Mouse (Mus musculus): ENCODE data around the gene Inca1. TPM values are rescaled to one million over a fixed set of nuclear protein-coding genes. Genes with fewer than 3 reads are reported as not detected.

Gene Inca1
- 1 to 10 TPM in 1 of 2 experiments, not detected in 1; 1.4 TPM for polyA plus RNA-seq (2017; shearing (Covaris generic))

DNA sequence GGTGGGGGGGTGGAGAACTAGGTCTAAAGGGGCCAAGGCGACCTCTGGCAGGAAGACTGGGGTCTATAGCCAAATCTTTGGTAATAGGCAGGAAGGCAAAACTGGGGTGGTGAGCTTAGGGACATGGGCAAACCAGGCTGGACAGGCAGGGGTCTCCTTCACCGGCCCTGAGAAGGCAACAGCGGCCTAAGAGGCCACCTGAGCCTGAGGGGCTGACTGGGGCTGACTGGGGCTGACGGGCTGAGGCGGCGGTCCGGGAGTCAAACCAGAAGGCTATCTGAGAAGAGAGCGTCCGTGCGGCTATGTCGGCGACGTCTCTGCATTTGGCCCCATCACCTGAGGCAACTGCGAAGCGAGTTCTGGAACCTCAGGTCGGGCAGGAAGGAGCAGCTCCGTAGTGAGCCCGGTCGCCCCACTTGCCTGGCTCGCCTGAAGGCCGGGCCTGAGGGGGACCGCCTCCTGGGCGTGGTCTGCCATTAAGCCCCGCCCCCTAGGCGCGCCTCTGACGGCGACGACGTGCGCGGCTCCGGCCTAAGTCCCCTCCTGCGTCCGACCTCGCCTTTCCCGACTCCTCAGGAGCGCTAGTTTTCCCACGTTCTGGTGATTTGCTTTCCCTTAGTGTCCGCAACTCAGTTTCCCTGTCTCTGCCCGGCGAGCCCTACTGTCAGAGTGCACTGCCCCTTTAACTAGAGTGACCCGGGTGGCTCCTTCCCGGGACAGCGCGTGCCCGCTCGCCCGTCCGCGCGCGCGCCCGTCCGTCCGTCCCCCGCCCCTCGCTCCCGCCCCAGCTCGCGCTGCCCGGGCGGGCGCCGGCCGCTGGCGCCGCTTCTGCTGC, at the start of gene Inca1, which contains the start of gene Kif1c:
Gene Inca1 (minus strand): TSS at position 434 of the 835 bp plus-strand sequence.
Gene Kif1c (plus strand): TSS at position 827 of the 835 bp plus-strand sequence.

DNA sequence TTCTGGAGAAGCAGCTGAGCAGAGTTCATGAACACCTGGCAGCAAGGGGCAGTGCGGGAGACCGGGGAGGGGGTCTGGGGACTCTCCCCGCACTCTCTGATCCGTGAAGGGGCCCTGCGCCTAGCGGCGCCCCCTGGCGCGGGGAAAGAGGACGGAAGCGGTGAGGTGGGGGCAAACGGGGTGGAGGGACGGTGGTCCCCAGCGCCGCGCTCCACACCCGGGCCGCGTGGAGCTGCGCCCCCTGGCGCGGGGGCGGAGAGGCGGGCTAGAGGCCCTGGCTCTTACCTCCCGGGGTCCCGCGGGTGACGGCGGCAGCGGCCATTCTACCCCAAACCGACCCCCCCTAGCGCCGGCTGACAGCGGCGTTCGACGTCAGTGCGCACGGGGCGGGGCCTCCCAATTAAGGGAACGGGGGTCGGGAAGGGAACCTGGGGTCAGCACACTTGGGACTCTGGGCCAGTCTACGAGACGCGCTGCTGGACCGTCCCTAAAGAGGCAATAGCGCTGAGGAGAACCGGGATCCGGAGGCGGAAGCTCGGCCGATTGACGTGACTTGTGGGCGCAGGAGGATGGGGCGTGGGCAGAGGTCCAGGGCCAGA, 12.3 kb downstream of the Inca1 start, which contains the start of gene Camta2:
Gene Camta2 (minus strand): TSS at position 505 of the 599 bp plus-strand sequence.

DNA sequence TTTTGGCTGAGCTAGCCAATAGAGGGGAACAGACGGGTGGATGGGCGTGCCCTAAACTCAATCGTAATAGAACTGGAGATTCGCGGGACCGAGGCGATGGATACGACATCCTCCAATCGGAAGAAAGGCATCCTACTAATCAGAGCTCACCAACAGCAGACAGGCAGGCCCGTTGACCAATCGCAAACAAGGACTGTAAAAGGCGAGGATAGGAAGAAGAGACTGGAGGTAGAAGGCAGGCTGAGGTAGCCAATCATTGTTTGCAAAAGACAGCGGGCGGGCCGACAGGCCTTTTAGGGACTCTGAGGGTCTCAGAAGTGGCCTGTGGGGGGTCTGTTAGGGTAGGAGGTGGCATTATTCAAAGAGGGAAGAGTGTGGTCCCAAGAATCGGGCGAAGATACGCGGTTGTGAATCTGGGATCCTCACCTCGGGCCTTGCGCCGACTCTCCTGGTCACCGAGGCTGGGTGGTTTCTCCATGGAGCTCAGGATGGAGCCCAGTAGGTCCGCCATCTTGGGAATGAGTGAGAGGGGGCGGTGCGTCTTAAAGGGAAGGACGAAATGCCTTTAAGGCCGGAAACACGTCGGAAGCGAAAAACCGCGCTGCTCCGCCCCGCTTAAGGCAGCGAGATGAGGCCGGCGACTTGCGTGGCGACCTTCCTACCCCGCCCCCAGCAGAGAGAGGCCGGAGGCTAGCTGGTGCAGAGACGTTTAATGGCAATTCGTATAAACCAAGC, 31.0 kb downstream of the Inca1 start, which contains the start of gene Spag7:
Gene Spag7 (minus strand): TSS at position 646 of the 735 bp plus-strand sequence.

DNA sequence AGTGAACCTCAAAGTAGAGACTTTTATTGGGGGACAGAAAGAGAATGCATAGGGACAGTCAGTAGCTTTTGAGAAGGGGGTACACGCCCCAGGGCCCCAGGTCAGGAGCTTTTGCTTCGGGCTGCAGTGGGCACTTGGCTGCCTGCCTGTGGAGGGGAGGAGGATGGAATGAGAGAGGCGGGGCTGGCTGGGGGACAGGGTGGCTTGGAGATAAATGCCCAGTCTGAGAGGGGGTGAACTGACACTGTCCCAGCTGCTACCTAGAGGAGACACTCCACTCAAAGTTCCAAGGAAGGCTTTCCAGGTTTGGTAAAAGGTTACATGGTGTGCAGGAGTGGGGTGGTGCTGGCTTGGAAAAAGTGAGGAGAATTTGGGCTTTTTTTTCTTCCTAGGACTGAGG, 43.0 kb downstream of the Inca1 start, which contains the start of gene Eno3:
Gene Eno3 (plus strand): TSS at position 239 of the 400 bp plus-strand sequence.

DNA sequence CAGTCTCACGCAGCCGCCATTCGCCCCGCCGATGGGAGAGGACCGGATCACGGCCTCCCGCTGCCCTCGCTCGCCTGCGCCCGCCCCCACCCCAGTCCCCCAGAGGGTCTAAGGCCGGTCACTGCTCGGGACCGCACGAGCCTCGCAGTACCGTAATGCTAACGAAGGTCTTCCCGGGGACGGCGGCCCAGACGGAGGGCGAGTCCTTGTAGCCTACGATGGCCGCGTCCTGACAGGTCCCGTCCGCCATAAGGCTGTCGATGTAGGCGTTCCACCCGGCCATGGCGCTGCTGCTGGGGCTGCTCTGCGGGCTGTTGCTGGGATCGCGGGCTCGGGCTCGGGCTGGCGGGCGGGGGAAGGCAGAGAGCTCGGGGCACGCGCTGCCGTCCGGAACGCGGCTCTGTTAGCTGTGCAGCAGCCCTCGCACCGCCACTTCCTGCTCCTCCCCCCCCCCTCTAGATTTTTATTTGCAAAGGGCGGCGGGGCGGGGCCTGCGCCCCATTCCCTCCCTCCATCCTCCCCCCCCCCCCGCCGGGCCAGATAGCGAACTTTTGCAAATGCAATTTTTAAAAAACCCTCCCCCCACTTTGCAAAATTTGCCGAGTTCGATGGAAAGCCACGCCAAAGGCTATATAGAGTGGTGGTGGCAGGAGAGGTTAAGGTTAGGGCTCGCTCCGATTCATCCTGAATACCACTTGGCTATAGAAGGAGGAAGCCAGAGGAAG, 45.6 kb downstream of the Inca1 start, which contains the start of gene Pfn1:
Gene Pfn1 (minus strand): TSS at position 447 of the 725 bp plus-strand sequence.

DNA sequence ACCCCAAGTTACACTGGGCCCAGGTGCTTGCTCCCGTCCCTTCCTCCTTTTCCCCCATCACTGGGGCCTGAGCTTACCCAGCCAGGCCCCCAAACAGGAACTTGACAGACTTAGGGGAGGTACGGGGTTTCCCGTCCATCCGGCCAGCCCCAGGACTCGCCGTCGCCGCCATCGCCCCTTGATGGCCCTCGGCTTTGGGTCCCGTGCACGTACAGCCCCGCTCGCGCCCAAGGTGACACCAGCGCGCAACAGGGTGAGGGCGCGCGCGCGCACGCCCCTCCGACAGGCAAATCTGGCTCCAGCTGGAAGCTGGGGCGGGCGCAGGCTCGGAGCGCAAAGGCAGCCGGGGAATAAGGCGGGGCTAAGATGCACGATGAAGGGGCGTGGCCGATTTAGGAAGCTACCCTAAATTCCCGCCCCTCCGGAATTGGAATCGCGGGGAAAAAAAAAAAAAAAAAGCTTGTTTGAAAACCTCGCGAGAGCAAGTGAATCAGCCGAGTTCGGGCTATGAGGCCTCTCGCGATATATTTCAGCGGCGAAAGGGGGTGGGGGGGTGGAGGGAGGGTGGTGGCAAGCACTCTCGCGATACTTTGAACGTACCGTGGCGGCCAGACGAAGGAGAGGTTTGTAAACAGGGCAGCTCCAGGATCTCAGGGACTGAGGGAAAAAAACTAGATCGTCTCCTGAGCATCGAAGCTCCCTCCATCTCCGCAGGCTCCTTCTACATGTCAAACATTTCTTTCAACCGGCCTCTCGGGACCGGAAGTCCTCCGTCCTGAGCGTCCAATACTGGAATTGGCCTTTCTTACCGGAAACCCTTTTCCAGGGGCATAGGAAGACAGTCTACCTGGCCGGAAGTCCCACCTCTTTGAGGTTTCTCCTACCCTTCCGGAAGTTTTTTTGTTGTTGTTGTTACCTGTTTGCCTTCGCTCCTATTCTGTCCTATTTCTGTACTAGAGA, 53.0 kb downstream of the Inca1 start, which contains the start of the genes Rnf167 and Slc25a11:
Gene Rnf167 (plus strand): TSS at position 545 of the 960 bp plus-strand sequence.
Gene Slc25a11 (minus strand): TSS at position 789 of the 960 bp plus-strand sequence.

DNA sequence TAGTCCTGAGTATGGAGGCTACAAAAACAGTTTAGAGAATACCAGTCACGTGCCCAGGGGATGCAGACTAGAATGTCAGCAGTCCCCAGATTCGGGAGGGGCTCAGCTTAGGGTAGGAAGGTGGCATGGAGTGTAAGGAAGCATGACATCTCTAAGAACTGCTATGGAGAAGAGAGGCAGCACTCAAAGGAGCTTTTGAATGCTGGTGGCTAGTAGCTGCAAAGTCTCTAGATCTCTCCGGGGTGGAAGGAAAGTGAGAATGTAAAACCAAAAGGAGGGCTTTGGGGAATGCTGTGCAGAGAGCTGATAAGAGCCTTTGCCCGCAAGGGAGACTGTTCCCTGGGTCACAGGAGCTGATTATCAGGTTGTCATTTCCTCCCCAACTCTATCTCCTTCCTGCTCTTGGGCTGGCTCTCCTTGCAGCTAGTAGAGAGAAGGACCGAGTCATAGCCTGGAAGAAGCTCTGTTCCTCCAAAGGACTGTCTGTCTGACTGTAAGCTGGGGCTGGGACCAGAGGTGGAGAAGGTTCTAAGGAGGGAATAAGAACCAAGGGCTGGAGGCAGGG, 61.2 kb downstream of the Inca1 start, which contains the start of gene Gp1ba:
Gene Gp1ba (plus strand): TSS at position 409 of the 565 bp plus-strand sequence.

Other genes starting within 250 kb of the Inca1 start
- gene Med11, start 248.2 kb downstream of the Inca1 start, polyA plus RNA-seq (2017; shearing (Covaris generic)), result 10 to 100 TPM; 72.7 to 76.5 TPM
- gene Zmynd15, start 240.7 kb downstream of the Inca1 start, polyA plus RNA-seq (2017; shearing (Covaris generic)), result not detected
- gene Cxcl16, start 240.2 kb downstream of the Inca1 start, polyA plus RNA-seq (2017; shearing (Covaris generic)), result 1 to 10 TPM in 1 of 2 experiments, under 1 TPM in 1; 0.19 to 1.3 TPM
- 1 to 10 TPM; 2.2 to 2.9 TPM for gene Tm4sf5, start 194.9 kb downstream of the Inca1 start, polyA plus RNA-seq (2017; shearing (Covaris generic))
- not detected for gene Vmo1, start 185.5 kb downstream of the Inca1 start, polyA plus RNA-seq (2017; shearing (Covaris generic))
- gene Gltpd2, start 181.0 kb downstream of the Inca1 start, polyA plus RNA-seq (2017; shearing (Covaris generic)), result not detected
- gene Psmb6, start 174.8 kb downstream of the Inca1 start, polyA plus RNA-seq (2017; shearing (Covaris generic)), result 100 to 1,000 TPM; 312 to 326 TPM
- not detected for gene Gm40193, start 167.2 kb downstream of the Inca1 start, polyA plus RNA-seq (2017; shearing (Covaris generic))
- 10 to 100 TPM in 1 of 2 experiments, 1 to 10 TPM in 1; 6.9 to 10.1 TPM for gene Pld2, start 160.1 kb downstream of the Inca1 start, polyA plus RNA-seq (2017; shearing (Covaris generic))
- 10 to 100 TPM; 15.9 to 22.2 TPM for gene Mink1, start 137.3 kb downstream of the Inca1 start, polyA plus RNA-seq (2017; shearing (Covaris generic))
- under 1 TPM; 0.20 to 0.78 TPM for gene 4930544D05Rik, start 84.3 kb downstream of the Inca1 start, polyA plus RNA-seq (2017; shearing (Covaris generic))
- gene Chrne, start 80.9 kb downstream of the Inca1 start, polyA plus RNA-seq (2017; shearing (Covaris generic)), result 1 to 10 TPM; 1.0 to 1.2 TPM
- gene Gp1ba, start 61.0 kb downstream of the Inca1 start, polyA plus RNA-seq (2017; shearing (Covaris generic)), result under 1 TPM; 0.17 to 0.18 TPM
- gene Rnf167, start 52.9 kb downstream of the Inca1 start, polyA plus RNA-seq (2017; shearing (Covaris generic)), result 100 to 1,000 TPM; 350 to 474 TPM
- 100 to 1,000 TPM; 164 to 182 TPM for gene Slc25a11, start 52.7 kb downstream of the Inca1 start, polyA plus RNA-seq (2017; shearing (Covaris generic))
- gene Pfn1, start 45.5 kb downstream of the Inca1 start, polyA plus RNA-seq (2017; shearing (Covaris generic)), result 1,000 to 10,000 TPM; 4,492 to 4,564 TPM
- gene Eno3, start 43.0 kb downstream of the Inca1 start, polyA plus RNA-seq (2017; shearing (Covaris generic)), result 10 to 100 TPM; 24.7 to 43.8 TPM
- gene Spag7, start 30.7 kb downstream of the Inca1 start, polyA plus RNA-seq (2017; shearing (Covaris generic)), result 10 to 100 TPM; 75.8 to 87.1 TPM
- gene Camta2, start 12.1 kb downstream of the Inca1 start, polyA plus RNA-seq (2017; shearing (Covaris generic)), result 10 to 100 TPM; 45.4 to 63.7 TPM
- 1 to 10 TPM; 1.4 to 2.1 TPM for gene Kif1c, start 393 bp upstream of the Inca1 start, polyA plus RNA-seq (2017; shearing (Covaris generic))
- 1 to 10 TPM; 8.9 to 9.4 TPM for gene Zfp3, start 64.1 kb upstream of the Inca1 start, polyA plus RNA-seq (2017; shearing (Covaris generic))
- 1 to 10 TPM in 1 of 2 experiments, not detected in 1; 1.1 TPM for gene Scimp, start 112.4 kb upstream of the Inca1 start, polyA plus RNA-seq (2017; shearing (Covaris generic))
- gene Rabep1, start 144.6 kb upstream of the Inca1 start, polyA plus RNA-seq (2017; shearing (Covaris generic)), result 10 to 100 TPM; 48.1 to 65.4 TPM